Mouse (Mus musculus) B cell, adult 62 days (primary cell): ENCODE results near the gene Fam171a1. TPM values are rescaled to one million over a fixed set of nuclear protein-coding genes. Genes with fewer than 3 reads are reported as not detected.

Experiments
- total RNA-seq: library from RNA; stranded (reverse); gene quantifications from 4 replicates; pipeline ENCODE4 v1.2.4, GENCODE M21; 2023

The Fam171a1 gene
- total RNA-seq = not detected in 4 replicates

DNA sequence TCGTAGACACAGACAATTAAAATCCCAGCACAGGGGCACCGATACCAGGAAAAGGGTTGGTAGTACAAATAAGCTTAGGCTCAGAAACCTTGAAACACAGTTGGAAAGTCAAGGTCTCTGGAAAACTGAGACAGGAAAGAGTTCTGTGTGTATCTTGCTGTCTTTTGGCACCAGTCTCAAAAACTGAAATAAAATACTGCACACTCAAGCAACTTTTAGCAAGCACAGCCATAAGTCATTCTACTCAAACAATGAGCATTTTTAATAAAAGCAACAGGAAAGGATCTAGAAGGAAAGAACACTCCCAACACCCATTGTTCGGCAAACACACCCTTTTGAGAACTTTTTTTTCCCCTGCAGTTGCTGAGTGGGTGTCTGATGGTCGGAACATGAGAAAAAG is at the start of gene Fam171a1:
Fam171a1 (plus strand) TSS at position 359 of the 400 bp plus-strand sequence.

Other genes with a start within 250 kb of the Fam171a1 start
- 33.2 to 35.7 TPM (median 34.1 TPM) in 4 replicates for gene Nmt2, start 170.0 kb downstream of the Fam171a1 start, total RNA-seq
- 2.6 to 4.5 TPM (median 3.6 TPM) in 4 replicates for gene Rpp38, start 218.4 kb downstream of the Fam171a1 start, total RNA-seq
- not detected in 4 replicates for gene Acbd7, start 221.9 kb downstream of the Fam171a1 start, total RNA-seq